Mouse (Mus musculus) megakaryocyte, embryonic 14.5 days (primary cell): ENCODE measurements at regions not wholly inside any gene's neighbourhood (a gene's known extent, or its start where the extent isn't known, plus 50 kb on each side); places are given as distances from the start of the nearest gene placed in this dataset.

ENCODE experiments used
- FLI1 ChIP-seq: IDR thresholded peaks from 2 replicates; pipeline ENCODE4 v1.6.1; 2012; ENCODE audit warnings: low read length, inconsistent platforms, mixed read lengths
- GATA1 ChIP-seq: IDR thresholded peaks from 3 replicates; pipeline ENCODE4 v1.6.1; 2012; ENCODE audit warnings: mixed read lengths, low read length, inconsistent platforms, borderline replicate concordance

DNA sequence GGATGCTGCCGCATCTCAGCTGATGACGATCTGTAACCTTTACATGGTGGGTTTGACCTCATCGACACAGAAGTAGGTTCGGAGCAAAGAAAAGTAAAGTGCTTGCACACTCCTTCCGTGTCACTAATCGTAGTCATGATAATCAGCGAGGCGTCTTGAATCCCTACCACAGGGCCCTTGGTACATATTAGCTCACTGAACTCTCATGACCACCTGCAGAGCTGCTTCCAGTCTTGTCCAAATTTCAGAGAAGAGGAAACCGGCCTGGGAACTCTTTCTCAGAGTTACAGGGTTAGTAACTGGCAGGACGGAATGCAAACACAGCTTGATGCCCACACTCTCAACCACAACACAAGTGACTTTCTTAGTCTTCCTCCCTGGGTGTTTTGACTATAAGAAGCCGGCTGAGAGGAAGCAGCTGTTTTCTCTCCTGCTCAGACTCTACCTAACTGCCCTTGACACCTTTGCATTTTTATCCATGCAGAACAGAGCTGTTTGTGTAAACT lies 73.8 kb upstream of the Bach2 start:
- TF ChIP-seq GATA1 (no peak), FLI1 (no peak)
